Mouse (Mus musculus): ENCODE measurements around the gene Gm20696. TPM values are rescaled to one million over a fixed set of nuclear protein-coding genes. Genes with fewer than 3 reads are reported as not detected.

Gene Gm20696
- polyA plus RNA-seq, 1 experiment from 2014 or later = 2.7 TPM

DNA sequence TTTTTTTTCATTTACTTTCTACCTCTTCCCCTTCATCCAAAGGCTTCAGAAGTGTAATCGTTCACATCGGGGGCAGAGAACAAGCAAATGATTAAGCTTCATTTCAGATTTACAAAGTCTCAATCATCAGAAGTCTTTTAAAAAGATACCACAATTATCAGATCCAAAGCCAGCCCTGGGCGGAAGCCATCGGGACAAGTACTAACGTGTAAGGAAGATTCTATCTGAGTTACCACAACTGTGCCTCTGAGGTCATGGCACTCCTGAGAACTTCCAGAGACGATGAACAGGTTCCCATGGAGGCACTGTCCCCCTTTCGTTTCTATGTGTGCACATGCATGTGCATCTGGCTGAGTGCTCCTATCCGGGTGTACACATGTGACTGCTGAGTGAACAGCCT, 413.3 kb downstream of the Gm20696 start:
- 63% methylated on average over 8 of the region's 8 CpGs for WGBS

DNA sequence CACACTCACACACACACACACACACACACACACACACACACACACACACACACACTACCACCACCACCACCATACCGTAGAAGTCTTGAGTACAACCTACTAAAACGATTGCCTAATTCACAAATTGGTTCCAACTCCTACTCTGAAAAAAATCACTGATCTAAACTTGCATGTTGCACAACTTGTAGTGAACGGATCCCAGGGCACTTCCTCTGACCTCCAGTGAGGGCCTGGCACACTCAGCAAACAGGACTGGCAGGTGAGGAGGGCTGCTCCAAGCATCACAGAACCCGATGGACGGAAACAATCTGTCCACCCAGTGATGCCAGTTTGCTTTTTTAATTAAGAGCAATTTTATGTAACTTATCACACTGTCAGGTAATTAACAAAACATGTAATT, 413.8 kb downstream of the Gm20696 start:
- Histone ChIP-seq H3K4me1 (replicated peaks) (no peaks in the 10 kb centered on the region), H3K9ac (no peak overlapping the region), H3K4me3 (replicated peaks) (no peak overlapping the region), H3K27ac (no peak overlapping the region), H3K9me3 (no peaks in the 10 kb centered on the region), H3K36me3 (no peaks in the 10 kb centered on the region), H3K4me2 (replicated peaks) (no peak overlapping the region), H3K27me3 (replicated peaks) (no peaks in the 10 kb centered on the region)
- no peak for ATAC-seq
- WGBS = 79% methylated on average over 5 of the region's 5 CpGs

More for the DNA sequence above, 413.3 kb downstream of the Gm20696 start:
- no peaks in the 10 kb centered on the region for H3K9me3 ChIP-seq
- no peaks in the 10 kb centered on the region for H3K4me1 ChIP-seq (replicated peaks)
- H3K27me3 ChIP-seq (replicated peaks) = no peaks in the 10 kb centered on the region
- no peak overlapping the region for H3K9ac ChIP-seq
- no peak overlapping the region for H3K4me3 ChIP-seq (replicated peaks)
- no peak overlapping the region for H3K4me2 ChIP-seq (replicated peaks)
- no peaks in the 10 kb centered on the region for H3K36me3 ChIP-seq
- no peak overlapping the region for H3K27ac ChIP-seq
- ATAC-seq = no peak

DNA sequence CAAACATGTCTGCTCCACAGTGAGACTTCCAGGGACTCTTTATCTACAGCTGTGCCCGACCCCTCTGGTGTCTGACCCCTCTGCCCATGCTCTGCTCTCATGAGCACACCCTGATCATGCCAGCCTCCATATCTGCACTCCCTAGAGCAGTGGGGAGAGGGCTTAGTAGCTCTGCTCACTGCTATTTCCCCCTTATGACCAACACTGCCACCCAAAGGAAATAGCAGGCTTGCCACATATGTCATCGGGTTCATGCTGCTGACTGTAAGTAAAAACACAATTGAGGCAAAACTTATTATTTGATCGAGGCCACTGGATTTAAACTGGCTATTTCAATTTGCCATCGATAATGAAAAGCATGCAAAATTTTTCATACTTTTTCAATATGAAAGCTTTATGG, 414.7 kb downstream of the Gm20696 start:
- Histone ChIP-seq H3K27me3 (replicated peaks) (no peaks in the 10 kb centered on the region), H3K4me1 (replicated peaks) (no peaks in the 10 kb centered on the region), H3K4me3 (replicated peaks) (no peak overlapping the region), H3K9me3 (no peaks in the 10 kb centered on the region), H3K4me2 (replicated peaks) (no peak overlapping the region), H3K9ac (no peak overlapping the region), H3K27ac (no peak overlapping the region), H3K36me3 (no peaks in the 10 kb centered on the region)
- 88% methylated on average over 4 of the region's 4 CpGs for WGBS
- ATAC-seq = no peak

DNA sequence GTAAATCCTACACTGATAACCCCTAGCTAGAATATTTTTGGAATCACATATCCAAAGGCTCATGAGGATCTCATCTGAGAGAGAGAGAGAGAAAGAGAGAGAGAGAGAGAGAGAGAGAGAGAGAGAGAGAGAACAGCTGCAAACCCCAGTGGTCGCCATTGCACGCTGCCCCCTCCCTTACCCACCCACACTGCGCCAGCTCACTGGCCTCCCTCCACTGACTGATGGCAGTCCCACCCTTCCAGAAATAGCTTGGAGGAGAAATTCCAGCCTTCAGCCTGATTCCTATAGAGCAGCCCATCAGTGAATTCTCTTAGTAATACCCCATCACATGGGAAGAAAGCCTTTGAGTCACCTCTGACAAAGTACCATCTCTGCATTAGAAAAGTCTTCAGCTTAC, 415.4 kb downstream of the Gm20696 start:
- Histone ChIP-seq H3K9me3 (no peaks in the 10 kb centered on the region), H3K36me3 (no peaks in the 10 kb centered on the region), H3K4me1 (replicated peaks) (no peaks in the 10 kb centered on the region), H3K9ac (no peak overlapping the region), H3K27ac (no peak overlapping the region), H3K27me3 (replicated peaks) (no peaks in the 10 kb centered on the region), H3K4me2 (replicated peaks) (no peak overlapping the region), H3K4me3 (replicated peaks) (no peak overlapping the region)
- 90% methylated on average over 3 of the region's 3 CpGs for WGBS
- ATAC-seq = no peak

DNA sequence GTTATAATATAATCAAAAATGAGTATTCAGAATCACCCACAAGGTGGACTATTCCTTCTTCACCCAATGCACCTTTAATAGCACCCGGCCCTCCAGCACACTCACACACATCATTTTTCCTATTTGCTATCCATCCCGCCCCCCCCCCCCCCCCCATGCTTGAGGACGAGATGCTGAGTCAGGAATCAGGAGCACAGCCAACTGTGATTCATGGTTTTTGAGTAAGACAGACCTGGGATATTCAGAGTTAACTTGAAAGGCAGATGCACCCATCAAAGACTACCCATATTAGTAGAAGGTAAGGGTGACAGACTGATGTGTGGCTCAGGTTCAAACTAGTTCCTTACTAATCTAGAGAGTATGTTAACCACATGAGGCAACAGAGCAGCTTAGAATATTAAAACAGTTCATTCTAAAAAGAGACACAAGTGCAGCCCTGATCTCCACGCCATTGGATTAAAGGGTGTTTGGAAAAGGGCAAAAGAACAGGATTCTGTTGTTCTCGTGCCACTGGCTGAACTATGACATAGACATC, 417.0 kb downstream of the Gm20696 start:
- no peaks in the 10 kb centered on the region for H3K27me3 ChIP-seq (replicated peaks)
- WGBS = 79% methylated on average over 5 of the region's 5 CpGs
- no peak overlapping the region for H3K9ac ChIP-seq
- H3K27ac ChIP-seq = no peak overlapping the region
- no peaks in the 10 kb centered on the region for H3K36me3 ChIP-seq
- ATAC-seq = no peak
- H3K4me2 ChIP-seq (replicated peaks) = no peak overlapping the region
- H3K9me3 ChIP-seq = no peaks in the 10 kb centered on the region
- H3K4me1 ChIP-seq (replicated peaks) = no peaks in the 10 kb centered on the region
- H3K4me3 ChIP-seq (replicated peaks) = no peak overlapping the region

DNA sequence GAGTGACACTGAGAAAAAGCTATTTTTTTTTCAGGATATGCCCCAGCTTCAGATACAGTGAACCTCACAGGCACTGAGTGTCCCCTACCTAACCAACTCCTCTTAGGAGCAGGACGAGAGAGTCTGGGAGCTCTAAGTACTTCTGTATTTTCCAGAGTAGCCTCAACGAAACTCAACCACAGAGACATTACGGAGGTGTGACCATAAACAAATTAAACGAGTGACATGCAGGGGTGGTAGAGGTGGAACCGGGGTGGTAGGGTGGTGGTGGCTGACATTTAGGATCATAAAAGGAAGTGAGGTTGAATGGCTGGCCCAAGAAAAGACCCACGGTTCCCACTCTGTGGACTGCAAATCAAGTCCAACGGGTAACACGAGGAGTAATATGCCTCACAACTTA, 418.2 kb downstream of the Gm20696 start:
- no peaks in the 10 kb centered on the region for H3K36me3 ChIP-seq
- no peaks in the 10 kb centered on the region for H3K27me3 ChIP-seq (replicated peaks)
- H3K9ac ChIP-seq = no peak overlapping the region
- ATAC-seq = no peak
- no peaks in the 10 kb centered on the region for H3K9me3 ChIP-seq
- H3K4me3 ChIP-seq (replicated peaks) = no peak overlapping the region
- H3K27ac ChIP-seq = no peak overlapping the region
- 72% methylated on average over 8 of the region's 8 CpGs for WGBS
- no peaks in the 10 kb centered on the region for H3K4me1 ChIP-seq (replicated peaks)
- no peak overlapping the region for H3K4me2 ChIP-seq (replicated peaks)

DNA sequence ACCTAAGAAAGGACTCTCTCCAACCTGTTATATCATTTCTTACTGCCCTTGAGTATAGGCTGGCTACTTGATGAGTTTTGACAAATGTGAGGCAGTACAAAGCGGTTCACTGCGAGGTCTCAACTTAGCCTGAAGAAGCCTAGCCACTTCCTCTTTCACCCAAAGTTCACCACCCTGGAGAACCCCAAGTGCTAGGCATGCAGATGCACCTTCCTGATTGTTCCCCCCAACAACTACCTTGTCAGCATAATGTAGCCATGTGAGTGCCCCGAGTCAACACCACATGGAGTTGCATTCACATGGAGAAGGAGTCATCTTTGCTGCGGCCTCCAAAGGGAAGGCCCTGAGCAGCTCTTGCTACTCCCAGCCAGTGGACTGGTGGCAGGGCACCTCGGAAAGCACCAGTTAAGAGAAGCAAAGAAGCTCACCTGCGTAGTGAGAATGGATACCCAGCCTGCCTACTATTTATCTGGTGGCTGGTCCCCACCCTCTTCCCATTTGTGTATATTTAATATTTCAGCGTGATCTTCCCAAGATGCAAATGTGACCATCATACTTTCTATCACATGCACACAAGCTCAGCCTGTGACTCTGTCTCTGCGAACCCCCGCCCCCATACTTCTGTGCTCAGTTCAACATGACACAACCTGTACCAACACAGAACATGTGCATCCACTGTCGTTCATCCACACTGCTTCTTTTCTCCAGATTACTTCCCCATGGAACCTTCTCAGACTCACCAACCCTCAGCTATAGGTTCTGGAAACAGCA, 424.8 kb downstream of the Gm20696 start:
- no peaks in the 10 kb centered on the region for H3K9me3 ChIP-seq
- H3K4me3 ChIP-seq (replicated peaks) = no peak overlapping the region
- no peaks in the 10 kb centered on the region for H3K27me3 ChIP-seq (replicated peaks)
- no peak for ATAC-seq
- no peak overlapping the region for H3K4me2 ChIP-seq (replicated peaks)
- whole genome bisulfite sequencing = 95% methylated on average over 10 of the region's 10 CpGs
- no peaks in the 10 kb centered on the region for H3K36me3 ChIP-seq
- no peak overlapping the region for H3K9ac ChIP-seq
- H3K27ac ChIP-seq = no peak overlapping the region
- H3K4me1 ChIP-seq (replicated peaks) = no peaks in the 10 kb centered on the region

DNA sequence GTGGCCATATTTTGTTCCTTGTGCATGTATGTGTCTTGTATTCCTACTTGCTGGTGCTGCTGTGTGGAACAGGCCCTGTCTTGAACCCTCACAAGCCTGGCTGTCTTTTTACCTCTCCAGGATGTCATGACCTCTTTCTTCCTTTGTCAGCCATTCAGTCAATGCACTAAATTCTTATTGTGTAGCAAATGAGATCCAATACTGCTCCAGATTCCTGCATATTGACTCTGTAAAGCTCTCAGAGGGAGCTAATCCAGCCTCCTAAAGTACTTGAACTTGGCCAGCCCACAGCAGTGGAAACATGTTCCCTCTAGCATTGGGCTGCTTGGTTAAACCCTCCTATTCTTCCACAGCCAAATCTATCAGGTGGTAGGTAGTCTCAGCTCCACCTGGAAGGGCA, 425.8 kb downstream of the Gm20696 start:
- no peak overlapping the region for H3K9ac ChIP-seq
- no peak overlapping the region for H3K27ac ChIP-seq
- H3K36me3 ChIP-seq = no peaks in the 10 kb centered on the region
- ATAC-seq = no peak
- H3K4me2 ChIP-seq (replicated peaks) = no peak overlapping the region
- H3K4me1 ChIP-seq (replicated peaks) = no peaks in the 10 kb centered on the region
- no peaks in the 10 kb centered on the region for H3K9me3 ChIP-seq
- H3K27me3 ChIP-seq (replicated peaks) = no peaks in the 10 kb centered on the region
- no peak overlapping the region for H3K4me3 ChIP-seq (replicated peaks)

DNA sequence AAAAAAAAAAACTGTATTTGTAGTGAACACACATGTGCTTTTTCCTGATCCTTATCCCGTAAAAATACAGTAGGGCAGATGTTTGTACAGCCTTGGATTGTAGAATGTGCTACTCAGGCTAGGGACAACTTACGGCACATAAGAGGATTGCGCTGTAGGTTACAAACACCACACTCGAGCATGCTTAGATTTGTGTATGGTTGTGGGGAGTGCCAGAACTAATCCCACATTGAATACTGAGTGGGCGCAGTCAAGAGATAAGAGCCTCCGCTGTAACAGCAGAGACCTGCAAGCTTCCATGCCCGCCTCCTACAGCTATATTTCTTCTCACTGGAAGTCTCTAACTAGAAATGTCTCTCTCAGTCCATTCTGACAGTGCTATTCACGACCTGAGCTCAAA, 431.0 kb downstream of the Gm20696 start:
- no peaks in the 10 kb centered on the region for H3K36me3 ChIP-seq
- 63% methylated on average over 8 of the region's 8 CpGs for WGBS
- no peaks in the 10 kb centered on the region for H3K9me3 ChIP-seq
- H3K4me1 ChIP-seq (replicated peaks) = peaks cover 5% of the 10 kb centered on the region; the same call in 1 of the 2 replicates
- H3K9ac ChIP-seq = no peak overlapping the region
- no peaks in the 10 kb centered on the region for H3K27me3 ChIP-seq (replicated peaks)
- H3K4me2 ChIP-seq (replicated peaks) = no peak overlapping the region
- no peak overlapping the region for H3K4me3 ChIP-seq (replicated peaks)
- H3K27ac ChIP-seq = no peak overlapping the region
- no peak for ATAC-seq

DNA sequence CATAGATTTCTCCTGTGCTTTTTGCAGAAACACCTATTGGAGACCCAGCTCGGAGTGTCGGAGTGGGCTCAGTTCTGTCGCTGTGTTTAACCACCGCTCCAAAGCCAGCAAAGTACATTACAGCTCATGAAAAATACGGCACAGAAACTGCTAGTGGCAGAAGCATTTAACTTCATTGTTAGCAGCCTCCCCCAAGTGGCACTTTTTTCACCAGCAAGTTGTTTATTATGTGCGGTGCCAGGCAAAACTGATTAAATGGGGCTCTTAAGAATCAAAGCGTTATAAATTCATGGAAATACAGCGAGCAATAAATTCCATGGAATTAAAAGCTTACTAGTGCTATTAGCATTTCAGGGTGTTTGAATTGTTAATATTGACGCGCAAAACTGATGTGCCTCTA, 433.2 kb downstream of the Gm20696 start:
- no peak overlapping the region for H3K9ac ChIP-seq
- WGBS = 77% methylated on average over 10 of the region's 10 CpGs
- ATAC-seq = no peak

DNA sequence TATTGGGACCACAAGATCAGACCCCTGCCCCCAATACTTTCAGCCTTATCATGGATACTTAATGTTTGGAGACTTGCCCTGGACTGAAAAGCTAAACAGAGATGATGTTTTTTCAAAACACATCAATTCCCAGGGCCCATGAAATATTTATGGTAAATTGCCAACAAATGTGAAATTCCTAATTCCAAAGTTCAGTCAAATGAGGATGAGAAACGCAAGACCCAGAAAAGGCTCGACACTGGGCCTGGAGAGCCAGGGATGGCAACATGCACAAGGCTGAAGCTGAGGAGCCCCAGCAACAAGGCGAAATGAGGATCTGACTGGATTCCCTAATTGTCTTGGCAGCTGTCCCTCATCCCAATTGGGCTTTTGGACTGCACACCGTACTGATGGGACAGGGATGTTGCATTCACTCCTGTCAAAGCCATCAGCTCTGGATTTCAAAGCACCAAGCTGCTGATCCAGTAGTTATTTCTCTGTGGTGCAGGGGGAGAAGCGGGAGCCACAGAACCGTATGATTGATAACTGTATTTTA, 438.2 kb downstream of the Gm20696 start:
- Histone ChIP-seq H3K27me3 (replicated peaks) (no peaks in the 10 kb centered on the region), H3K9ac (no peak overlapping the region), H3K4me3 (replicated peaks) (no peak overlapping the region), H3K4me2 (replicated peaks) (no peak overlapping the region), H3K4me1 (replicated peaks) (peaks cover 11% of the 10 kb centered on the region), H3K36me3 (no peaks in the 10 kb centered on the region), H3K27ac (no peak overlapping the region), H3K9me3 (no peaks in the 10 kb centered on the region)
- no peak for ATAC-seq
- WGBS = 78% methylated on average over 6 of the region's 6 CpGs

More for the DNA sequence above, 433.2 kb downstream of the Gm20696 start:
- Histone ChIP-seq H3K9me3 (no peaks in the 10 kb centered on the region), H3K4me3 (replicated peaks) (no peak overlapping the region), H3K27ac (no peak overlapping the region), H3K4me2 (replicated peaks) (no peak overlapping the region), H3K4me1 (replicated peaks) (peaks cover 7% of the 10 kb centered on the region; the same call in 1 of the 2 replicates), H3K36me3 (no peaks in the 10 kb centered on the region), H3K27me3 (replicated peaks) (no peaks in the 10 kb centered on the region)

DNA sequence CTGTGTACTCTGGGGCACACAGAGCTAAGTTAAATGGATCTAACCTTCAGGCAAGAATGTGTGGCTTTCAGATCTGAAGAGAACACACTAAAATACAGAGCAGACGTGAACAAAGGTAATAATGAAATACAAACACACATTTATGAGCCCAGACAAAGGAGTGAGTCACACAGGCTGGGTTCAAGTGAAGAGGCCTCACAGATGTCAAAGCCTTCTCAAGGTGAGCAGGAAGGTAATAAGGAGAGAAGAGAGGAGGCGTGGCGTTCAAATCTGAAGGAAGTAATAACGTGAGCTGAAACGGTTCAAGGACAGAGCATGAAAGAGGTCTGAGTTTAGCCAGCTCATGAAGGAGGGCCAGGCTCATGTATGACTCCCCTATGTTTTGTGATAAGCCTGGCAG, 445.4 kb downstream of the Gm20696 start:
- 60% methylated on average over 5 of the region's 5 CpGs for WGBS
- Histone ChIP-seq H3K4me2 (replicated peaks) (0 out of 2 replicates have a peak overlapping the region, but pooled peaks have one; percentile 6), H3K9ac (no peak overlapping the region), H3K9me3 (no peaks in the 10 kb centered on the region), H3K4me3 (replicated peaks) (no peak overlapping the region), H3K27me3 (replicated peaks) (no peaks in the 10 kb centered on the region), H3K36me3 (no peaks in the 10 kb centered on the region), H3K27ac (peak overlapping the region; percentile 66), H3K4me1 (replicated peaks) (peaks cover 9% of the 10 kb centered on the region; the same call in 1 of the 2 replicates)
- peak; percentile 90 for ATAC-seq

DNA sequence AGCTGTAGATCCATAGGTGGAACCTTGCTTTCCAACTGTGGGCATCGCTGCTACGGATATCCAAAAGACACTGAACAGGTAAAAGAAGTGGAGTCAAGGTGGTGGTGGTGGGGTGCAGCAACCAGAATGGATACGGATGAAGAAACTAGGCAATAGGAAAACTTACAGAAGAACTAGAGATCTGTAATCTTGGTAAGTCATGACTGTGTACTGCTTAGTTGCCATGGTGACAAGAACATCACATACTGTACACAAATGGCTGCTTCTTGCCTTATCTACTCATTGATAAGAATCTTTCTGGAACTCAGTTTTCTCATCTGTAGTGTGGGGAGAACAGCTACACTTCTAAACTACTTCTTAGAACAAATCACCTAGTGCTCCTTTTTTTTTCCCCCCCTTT, 446.1 kb downstream of the Gm20696 start:
- H3K36me3 ChIP-seq = no peaks in the 10 kb centered on the region
- H3K27ac ChIP-seq = peak overlapping the region; percentile 48; the same call in 1 of the 2 replicates
- no peaks in the 10 kb centered on the region for H3K9me3 ChIP-seq
- 95% methylated on average over 3 of the region's 3 CpGs for WGBS
- no peaks in the 10 kb centered on the region for H3K27me3 ChIP-seq (replicated peaks)
- H3K9ac ChIP-seq = no peak overlapping the region
- ATAC-seq = no peak; the same call in 1 of the 2 replicates
- H3K4me2 ChIP-seq (replicated peaks) = no peak overlapping the region
- H3K4me1 ChIP-seq (replicated peaks) = peaks cover 9% of the 10 kb centered on the region; the same call in 1 of the 2 replicates
- no peak overlapping the region for H3K4me3 ChIP-seq (replicated peaks)

Data from intestine, embryonic 15.5 days (tissue).